Comparison of ENCODE assay signal across 10 mouse cellular contexts in the genomic region with DNA sequence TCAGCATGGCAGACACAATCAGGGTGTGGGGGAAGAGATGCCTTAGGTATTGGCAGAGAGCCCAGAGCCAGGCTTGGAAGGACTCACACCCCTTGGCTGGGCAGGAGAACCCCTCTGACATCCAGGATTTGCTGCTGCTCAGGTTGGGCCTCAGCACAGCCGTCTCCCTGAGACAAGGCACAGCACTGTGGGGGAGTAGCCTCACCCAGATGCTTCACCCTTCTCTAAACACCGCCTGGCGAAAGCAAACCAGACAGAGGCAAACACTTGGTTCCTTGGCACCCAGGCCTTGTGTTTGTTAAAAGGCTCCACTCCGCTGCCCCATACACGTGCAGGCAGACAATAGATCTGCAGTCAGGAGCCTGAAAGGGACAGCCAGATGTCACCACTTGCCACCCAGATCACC. TPM values are rescaled to one million over a fixed set of nuclear protein-coding genes. Genes with fewer than 3 reads are reported as not detected.
DNase-seq lines count a peak whose midpoint lies in the region; ATAC-seq lines count a peak whose summit lies in the region.
"Had no signal": no experiment of that assay in that cellular context is flagged by ENCODE, and none has a peak within 500 bp of the region (broad histone marks: within the 10 kb centered on the region; RNA-seq: fewer than 3 reads in every experiment).

No protein-coding gene starts in this region.

- peak; percentile 25 for DNase-seq in right cerebral cortex, adult 18-20 months
- DNase-seq in right cerebral cortex, postnatal 25 days, result no peak
- peak; percentile 45 to 53 for DNase-seq in kidney, postnatal 25 days
- DNase-seq in spleen, postnatal 14 days (ENCODE audit: low spot score in 2 of 2), result no peak
- no peak for DNase-seq in spleen, postnatal 36 days (ENCODE audit: low spot score in 2 of 2)

- peaks cover 13% of the 10 kb centered on the region; the same call in 1 of the 2 replicates for H3K27me3 ChIP-seq in heart, embryonic 12.5 days (replicated peaks)
- peaks cover 7% of the 10 kb centered on the region; the same call in 1 of the 2 replicates for H3K27me3 ChIP-seq in midbrain, embryonic 13.5 days

- peak overlapping the region; percentile 69 for H3K4me3 ChIP-seq in heart, embryonic 12.5 days
- peak overlapping the region; percentile 80 for H3K4me3 ChIP-seq in midbrain, embryonic 13.5 days (replicated peaks)

- peak overlapping the region; percentile 84 for H3K4me2 ChIP-seq in heart, embryonic 12.5 days
- peak overlapping the region; percentile 88 for H3K4me2 ChIP-seq in midbrain, embryonic 13.5 days (replicated peaks)

- H3K9ac ChIP-seq in heart, embryonic 12.5 days, result peak overlapping the region; percentile 87
- H3K9ac ChIP-seq in midbrain, embryonic 13.5 days (replicated peaks), result peak overlapping the region; percentile 95

- H3K36me3 ChIP-seq in heart, embryonic 12.5 days, result peaks cover 14% of the 10 kb centered on the region
- H3K36me3 ChIP-seq in midbrain, embryonic 13.5 days, result peaks cover 8% of the 10 kb centered on the region; the same call in 1 of the 2 replicates

- 15% methylated on average over 5 of the region's 5 CpGs for WGBS in heart, embryonic 12.5 days
- 27% methylated on average over 5 of the region's 5 CpGs for WGBS in midbrain, embryonic 13.5 days

- ATAC-seq in heart, embryonic 12.5 days (ENCODE audit: insufficient number of reproducible peaks, low FRiP score), result peak; percentile 56
- ATAC-seq in midbrain, embryonic 13.5 days, result no peak
- ATAC-seq in megakaryocyte progenitor cell, adult 5-6 weeks (replicated peaks; ENCODE audit: poor library complexity), result no peak

- H3K4me1 ChIP-seq in heart, embryonic 12.5 days (replicated peaks), result peaks cover 37% of the 10 kb centered on the region
- H3K4me1 ChIP-seq in midbrain, embryonic 13.5 days (replicated peaks), result peaks cover 36% of the 10 kb centered on the region

- peak overlapping the region; percentile 79 for H3K27ac ChIP-seq in heart, embryonic 12.5 days (ENCODE audit: poor library complexity, severe bottlenecking)
- H3K27ac ChIP-seq in midbrain, embryonic 13.5 days, result peak overlapping the region; percentile 69

- no peaks in the 10 kb centered on the region for H3K9me3 ChIP-seq in heart, embryonic 12.5 days (replicated peaks)
- H3K9me3 ChIP-seq in midbrain, embryonic 13.5 days, result no peaks in the 10 kb centered on the region

RNA-seq across cellular contexts. Expression of a gene that starts 18.2 kb away (rescaled TPM):
- polyA plus RNA-seq in heart, embryonic 12.5 days (2016; fragmentation: Nextera tagmentation; extraction: Ambion mirVana), result 36.6 and 40.3 TPM in 2 replicates
- 27.0 and 27.3 TPM in 2 replicates for polyA plus RNA-seq in midbrain, embryonic 13.5 days (2015; fragmentation: Nextera tagmentation; extraction: Ambion mirVana)
- 2.7 and 3.4 TPM in 2 replicates for total RNA-seq in megakaryocyte progenitor cell, adult 5-6 weeks (2015)
- total RNA-seq in megakaryocyte progenitor cell, adult 5-6 weeks (2017), result 4.4 and 8.6 TPM in 2 replicates

RNA-seq across cellular contexts. Expression of a gene that starts 28.2 kb away (rescaled TPM):
- polyA plus RNA-seq in heart, embryonic 12.5 days (2016; fragmentation: Nextera tagmentation; extraction: Ambion mirVana), result not detected in 2 replicates
- polyA plus RNA-seq in midbrain, embryonic 13.5 days (2015; fragmentation: Nextera tagmentation; extraction: Ambion mirVana), result not detected in 2 replicates
- not detected in 2 replicates for total RNA-seq in megakaryocyte progenitor cell, adult 5-6 weeks (2015)
- total RNA-seq in megakaryocyte progenitor cell, adult 5-6 weeks (2017), result not detected in 2 replicates
- polyA plus RNA-seq: large intestine, adult 2 months; spleen, adult 2 months had no signal

RNA-seq across cellular contexts. Expression of a gene that starts 45.7 kb away (rescaled TPM):
- 3.0 and 3.2 TPM in 2 replicates for polyA plus RNA-seq in heart, embryonic 12.5 days (2016; fragmentation: Nextera tagmentation; extraction: Ambion mirVana)
- 3.8 and 4.7 TPM in 2 replicates for polyA plus RNA-seq in midbrain, embryonic 13.5 days (2015; fragmentation: Nextera tagmentation; extraction: Ambion mirVana)
- 1.3 and 2.9 TPM in 2 replicates for total RNA-seq in megakaryocyte progenitor cell, adult 5-6 weeks (2015)
- total RNA-seq in megakaryocyte progenitor cell, adult 5-6 weeks (2017), result 0.17 and 0.95 TPM in 2 replicates

RNA-seq across cellular contexts. Expression of a gene that starts 52.9 kb away (rescaled TPM):
- 2.8 and 3.1 TPM in 2 replicates for polyA plus RNA-seq in heart, embryonic 12.5 days (2016; fragmentation: Nextera tagmentation; extraction: Ambion mirVana)
- 0.50 and 1.2 TPM in 2 replicates for polyA plus RNA-seq in midbrain, embryonic 13.5 days (2015; fragmentation: Nextera tagmentation; extraction: Ambion mirVana)
- 3.9 and 5.8 TPM in 2 replicates for total RNA-seq in megakaryocyte progenitor cell, adult 5-6 weeks (2015)
- total RNA-seq in megakaryocyte progenitor cell, adult 5-6 weeks (2017), result 0.20 and 2.1 TPM in 2 replicates

Comparison
In these comparisons a context has a peak if more than half of its experiments do, and no peak if none do; other contexts are left out.
1. DNase-seq: peak in right cerebral cortex, adult 18-20 months (single experiment) and kidney, postnatal 25 days (2 of 2); none in right cerebral cortex, postnatal 25 days (single experiment), spleen, postnatal 14 days (0 of 2) and spleen, postnatal 36 days (0 of 2).